Mouse (Mus musculus): Measurements from ENCODE around the gene Gtf2f2. TPM values are rescaled to one million over a fixed set of nuclear protein-coding genes. Genes with fewer than 3 reads are reported as not detected.

Gtf2f2 gene
- polyA plus RNA-seq, 1 experiment from 2014 or later = 40.5 TPM

DNA sequence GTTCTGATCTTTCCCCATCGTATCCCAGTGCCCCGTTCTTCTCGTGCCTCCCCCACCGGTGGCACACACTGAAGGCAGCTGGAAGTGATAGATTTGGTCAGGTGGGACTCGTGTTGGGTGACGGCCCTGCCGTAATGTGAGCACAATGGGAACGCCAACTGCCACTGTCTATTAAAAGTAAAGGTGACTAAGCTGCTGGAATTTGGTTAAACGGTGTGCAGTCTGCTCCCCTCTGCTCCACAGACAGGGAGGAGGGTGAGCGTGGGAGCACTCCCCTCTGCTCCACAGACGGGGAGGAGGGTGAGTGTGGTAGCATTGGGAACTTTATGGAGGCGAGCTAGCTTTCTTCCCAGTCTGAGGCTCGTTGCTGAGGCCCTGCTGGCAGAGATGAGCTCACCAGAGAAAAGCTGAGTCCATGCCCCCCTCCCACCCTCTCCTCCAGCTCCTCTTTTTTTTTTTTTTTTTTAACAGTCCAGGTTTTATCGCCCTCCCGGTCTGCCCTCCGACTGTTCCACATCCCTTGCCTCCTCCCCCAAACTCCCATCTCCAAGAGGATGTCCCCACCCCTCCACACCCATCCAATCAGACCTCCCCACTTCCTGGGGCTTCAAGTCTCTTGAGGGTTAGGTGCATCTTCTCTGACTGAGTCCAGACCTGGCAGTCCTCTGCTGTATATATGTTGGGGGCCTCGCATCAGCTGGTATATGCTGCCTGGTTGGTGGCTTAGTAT, 155.2 kb downstream of the Gtf2f2 start:
- H3K4me2 ChIP-seq (ENCODE audit: low read depth, low read length) = no peak overlapping the region
- no peak overlapping the region for H3K4me3 ChIP-seq (ENCODE audit: low read depth, low read length)
- 57% methylated on average over 17 of the region's 17 CpGs for WGBS
- no peaks in the 10 kb centered on the region for H3K4me1 ChIP-seq (ENCODE audit: control insufficient read depth, insufficient read depth, low read length)
- no peak for ATAC-seq (ENCODE audit: low read depth)
- H3K36me3 ChIP-seq (ENCODE audit: control insufficient read depth, insufficient read depth, low read length) = peaks cover 5% of the 10 kb centered on the region; the same call in 1 of the 2 replicates
- H3K9ac ChIP-seq (replicated peaks; ENCODE audit: low read depth, low read length) = no peak overlapping the region
- no peaks in the 10 kb centered on the region for H3K9me3 ChIP-seq (ENCODE audit: control insufficient read depth, low read length)
- no peaks in the 10 kb centered on the region for H3K27me3 ChIP-seq (ENCODE audit: control insufficient read depth, insufficient read depth, low read length)
- no peak overlapping the region for H3K27ac ChIP-seq (ENCODE audit: low read depth, low read length)

DNA sequence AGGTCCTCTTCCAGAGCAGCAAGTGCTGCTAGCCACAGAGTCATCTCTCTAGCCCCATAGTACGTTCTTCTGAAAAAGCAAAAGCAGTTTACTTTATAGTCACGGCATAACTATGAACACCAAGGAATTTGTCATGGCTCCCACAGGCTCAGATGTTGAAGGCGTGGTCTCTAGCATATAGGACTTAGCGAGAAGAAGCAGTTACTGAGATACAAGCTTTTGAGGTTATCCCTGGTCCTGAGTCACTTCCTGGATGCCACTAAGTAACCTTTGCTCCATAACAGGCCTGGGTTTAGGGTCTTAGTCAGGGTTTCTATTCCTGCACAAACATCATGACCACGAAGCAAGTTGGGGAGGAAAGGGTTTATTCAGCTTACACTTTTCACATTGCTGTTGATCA, 158.6 kb downstream of the Gtf2f2 start:
- peaks cover 35% of the 10 kb centered on the region for H3K36me3 ChIP-seq (ENCODE audit: control insufficient read depth, insufficient read depth, low read length)
- no peaks in the 10 kb centered on the region for H3K9me3 ChIP-seq (ENCODE audit: control insufficient read depth, low read length)
- no peak overlapping the region for H3K4me2 ChIP-seq (ENCODE audit: low read depth, low read length)
- no peak overlapping the region for H3K4me3 ChIP-seq (ENCODE audit: low read depth, low read length)
- H3K27ac ChIP-seq (ENCODE audit: low read depth, low read length) = no peak overlapping the region
- 94% methylated on average over 5 of the region's 5 CpGs for WGBS
- no peaks in the 10 kb centered on the region for H3K27me3 ChIP-seq (ENCODE audit: control insufficient read depth, insufficient read depth, low read length)
- H3K4me1 ChIP-seq (ENCODE audit: control insufficient read depth, insufficient read depth, low read length) = peaks cover 6% of the 10 kb centered on the region; the same call in 1 of the 2 replicates
- no peak for ATAC-seq (ENCODE audit: low read depth)
- no peak overlapping the region for H3K9ac ChIP-seq (replicated peaks; ENCODE audit: low read depth, low read length)

DNA sequence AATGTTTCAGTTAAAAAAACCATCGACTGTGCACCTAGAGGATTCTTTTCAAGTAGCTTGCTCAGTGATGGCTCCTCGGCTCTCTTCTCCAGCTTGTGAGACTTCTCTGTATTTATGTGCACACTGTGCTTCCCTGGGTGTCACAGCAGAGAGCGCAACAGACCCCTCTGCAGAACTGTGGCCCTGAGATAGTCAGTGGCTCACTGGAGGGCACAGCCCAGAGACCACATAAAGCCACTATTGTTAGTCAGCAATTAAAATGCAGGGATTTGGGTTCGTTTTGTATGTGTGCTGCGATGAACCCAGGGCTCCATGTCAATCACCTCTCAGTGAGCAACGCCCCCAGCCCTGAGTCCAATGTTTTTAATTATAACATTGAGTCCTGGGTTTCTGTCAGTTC, 159.8 kb downstream of the Gtf2f2 start:
- H3K4me2 ChIP-seq (ENCODE audit: low read depth, low read length) = no peak overlapping the region
- peaks cover 11% of the 10 kb centered on the region; the same call in 1 of the 2 replicates for H3K4me1 ChIP-seq (ENCODE audit: control insufficient read depth, insufficient read depth, low read length)
- H3K27me3 ChIP-seq (ENCODE audit: control insufficient read depth, insufficient read depth, low read length) = no peaks in the 10 kb centered on the region
- peak; percentile 45; the same call in 1 of the 2 replicates for ATAC-seq (ENCODE audit: low read depth)
- H3K27ac ChIP-seq (ENCODE audit: low read depth, low read length) = no peak overlapping the region
- no peaks in the 10 kb centered on the region for H3K9me3 ChIP-seq (ENCODE audit: control insufficient read depth, low read length)
- H3K9ac ChIP-seq (replicated peaks; ENCODE audit: low read depth, low read length) = no peak overlapping the region
- 42% methylated on average over 6 of the region's 6 CpGs for WGBS
- H3K36me3 ChIP-seq (ENCODE audit: control insufficient read depth, insufficient read depth, low read length) = peaks cover 35% of the 10 kb centered on the region
- H3K4me3 ChIP-seq (ENCODE audit: low read depth, low read length) = no peak overlapping the region

DNA sequence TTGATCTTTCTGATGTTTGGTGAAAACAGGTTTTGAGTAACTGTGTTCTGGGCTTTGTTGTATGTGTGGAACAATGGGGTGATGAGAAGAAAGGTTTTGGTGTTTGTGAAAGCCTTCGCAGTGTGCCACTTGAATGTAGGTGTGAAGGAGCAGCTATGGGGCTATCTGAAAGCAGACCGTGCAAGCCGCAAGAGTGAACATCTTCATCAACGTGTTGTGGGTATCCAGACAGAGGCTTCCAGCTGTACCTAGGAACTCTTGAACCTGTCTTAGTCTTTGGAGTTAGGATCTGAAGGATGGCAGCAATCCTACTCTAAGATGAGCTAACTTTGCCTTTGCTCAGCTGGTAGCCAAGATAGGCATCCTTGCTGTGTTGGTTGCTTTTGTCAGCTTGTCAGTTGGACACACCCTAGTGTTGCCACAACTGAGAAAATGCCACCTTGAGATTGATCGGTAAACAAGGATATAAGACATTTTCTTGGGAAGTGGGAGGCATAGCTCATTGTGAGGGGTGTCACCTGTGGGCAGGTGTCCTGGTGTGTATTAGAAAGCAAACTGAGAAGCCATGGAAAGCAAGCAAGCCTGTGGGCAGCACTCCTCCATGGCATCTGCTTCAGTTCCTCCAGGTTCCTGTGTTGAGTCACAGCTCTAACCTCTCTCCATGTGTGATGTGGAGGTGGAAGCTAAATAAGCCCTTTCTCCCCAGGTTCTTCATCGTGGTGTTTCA, 160.7 kb downstream of the Gtf2f2 start:
- no peak for ATAC-seq (ENCODE audit: low read depth)
- Histone ChIP-seq H3K9me3 (ENCODE audit: control insufficient read depth, low read length) (no peaks in the 10 kb centered on the region), H3K36me3 (ENCODE audit: control insufficient read depth, insufficient read depth, low read length) (peaks cover 35% of the 10 kb centered on the region), H3K4me3 (ENCODE audit: low read depth, low read length) (no peak overlapping the region), H3K4me2 (ENCODE audit: low read depth, low read length) (no peak overlapping the region), H3K4me1 (ENCODE audit: control insufficient read depth, insufficient read depth, low read length) (peaks cover 11% of the 10 kb centered on the region; the same call in 1 of the 2 replicates), H3K27me3 (ENCODE audit: control insufficient read depth, insufficient read depth, low read length) (no peaks in the 10 kb centered on the region), H3K9ac (replicated peaks; ENCODE audit: low read depth, low read length) (no peak overlapping the region), H3K27ac (ENCODE audit: low read depth, low read length) (no peak overlapping the region)
- WGBS = 85% methylated on average over 6 of the region's 6 CpGs

DNA sequence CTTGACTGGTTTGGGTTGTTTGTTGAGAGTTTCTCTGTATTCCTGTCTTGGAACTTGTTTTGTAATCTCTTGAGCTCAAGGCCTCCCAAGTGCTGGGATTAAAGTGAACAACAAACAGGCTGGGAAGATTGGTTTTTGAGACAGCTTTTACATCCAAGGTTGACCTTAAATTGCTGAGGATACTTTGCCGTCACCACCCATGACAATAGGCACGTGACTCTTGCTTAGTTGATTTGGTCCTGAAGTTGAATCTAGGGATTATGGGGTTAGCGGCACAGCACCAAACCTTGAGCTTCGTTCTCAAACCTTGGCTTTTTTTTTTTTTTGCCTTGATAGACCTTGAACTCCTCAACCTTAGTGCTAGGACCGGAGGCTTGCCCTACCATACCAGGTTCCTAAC, 161.4 kb downstream of the Gtf2f2 start:
- Histone ChIP-seq H3K4me3 (ENCODE audit: low read depth, low read length) (no peak overlapping the region), H3K9ac (replicated peaks; ENCODE audit: low read depth, low read length) (no peak overlapping the region), H3K4me1 (ENCODE audit: control insufficient read depth, insufficient read depth, low read length) (peaks cover 11% of the 10 kb centered on the region; the same call in 1 of the 2 replicates), H3K4me2 (ENCODE audit: low read depth, low read length) (no peak overlapping the region), H3K9me3 (ENCODE audit: control insufficient read depth, low read length) (no peaks in the 10 kb centered on the region), H3K27ac (ENCODE audit: low read depth, low read length) (no peak overlapping the region), H3K27me3 (ENCODE audit: control insufficient read depth, insufficient read depth, low read length) (no peaks in the 10 kb centered on the region), H3K36me3 (ENCODE audit: control insufficient read depth, insufficient read depth, low read length) (peaks cover 35% of the 10 kb centered on the region)
- ATAC-seq (ENCODE audit: low read depth) = no peak
- 90% methylated on average over 5 of the region's 5 CpGs for WGBS

DNA sequence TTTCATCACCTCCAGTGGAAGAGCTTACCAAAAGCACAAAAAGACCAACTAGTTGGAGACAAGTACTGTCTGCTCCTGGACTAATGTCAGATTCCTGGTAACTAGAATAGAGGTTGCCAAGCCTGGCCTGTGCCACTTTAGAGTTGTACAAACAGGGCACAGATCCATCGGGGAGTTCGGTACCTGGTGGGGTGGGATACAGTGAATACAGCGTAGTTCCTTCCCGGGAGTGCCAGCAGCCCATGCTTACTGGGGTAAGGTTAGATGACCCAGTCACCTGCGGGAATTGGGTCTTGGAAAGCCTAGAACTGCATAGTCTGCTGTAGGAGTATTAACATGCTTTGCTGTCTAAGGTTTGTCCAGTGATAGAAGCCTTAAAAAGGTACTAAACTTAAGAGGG, 162.2 kb downstream of the Gtf2f2 start:
- Histone ChIP-seq H3K9ac (replicated peaks; ENCODE audit: low read depth, low read length) (no peak overlapping the region), H3K36me3 (ENCODE audit: control insufficient read depth, insufficient read depth, low read length) (peaks cover 35% of the 10 kb centered on the region), H3K4me2 (ENCODE audit: low read depth, low read length) (no peak overlapping the region), H3K4me3 (ENCODE audit: low read depth, low read length) (no peak overlapping the region), H3K27ac (ENCODE audit: low read depth, low read length) (no peak overlapping the region), H3K4me1 (ENCODE audit: control insufficient read depth, insufficient read depth, low read length) (peaks cover 11% of the 10 kb centered on the region; the same call in 1 of the 2 replicates), H3K27me3 (ENCODE audit: control insufficient read depth, insufficient read depth, low read length) (no peaks in the 10 kb centered on the region), H3K9me3 (ENCODE audit: control insufficient read depth, low read length) (no peaks in the 10 kb centered on the region)
- ATAC-seq (ENCODE audit: low read depth) = no peak
- WGBS = 96% methylated on average over 5 of the region's 5 CpGs

DNA sequence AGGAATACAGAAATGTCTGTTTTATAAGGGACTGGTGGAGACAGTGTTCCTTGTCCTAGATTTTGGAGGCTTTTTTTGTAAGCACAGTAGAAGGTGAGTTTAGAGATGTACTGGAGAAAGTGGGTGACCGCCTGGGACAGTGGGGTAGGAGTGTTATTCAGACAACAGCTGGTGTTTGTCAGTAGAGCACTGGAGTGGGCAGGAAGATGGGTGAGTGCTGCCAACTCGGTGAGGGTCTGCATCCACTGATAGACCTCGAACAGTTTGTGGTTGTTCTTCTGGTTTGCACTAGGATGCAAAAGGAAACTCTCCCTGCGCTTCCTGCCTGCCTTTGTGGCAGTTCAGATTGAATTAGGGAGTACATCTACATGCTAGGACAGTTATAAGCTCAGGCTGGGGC, 163.0 kb downstream of the Gtf2f2 start:
- H3K27ac ChIP-seq (ENCODE audit: low read depth, low read length) = no peak overlapping the region
- H3K4me2 ChIP-seq (ENCODE audit: low read depth, low read length) = no peak overlapping the region
- no peaks in the 10 kb centered on the region for H3K27me3 ChIP-seq (ENCODE audit: control insufficient read depth, insufficient read depth, low read length)
- no peak for ATAC-seq (ENCODE audit: low read depth)
- H3K4me3 ChIP-seq (ENCODE audit: low read depth, low read length) = no peak overlapping the region
- peaks cover 11% of the 10 kb centered on the region; the same call in 1 of the 2 replicates for H3K4me1 ChIP-seq (ENCODE audit: control insufficient read depth, insufficient read depth, low read length)
- no peaks in the 10 kb centered on the region for H3K9me3 ChIP-seq (ENCODE audit: control insufficient read depth, low read length)
- 89% methylated on average over 4 of the region's 4 CpGs for whole genome bisulfite sequencing
- peaks cover 35% of the 10 kb centered on the region for H3K36me3 ChIP-seq (ENCODE audit: control insufficient read depth, insufficient read depth, low read length)
- no peak overlapping the region for H3K9ac ChIP-seq (replicated peaks; ENCODE audit: low read depth, low read length)

All from neural tube, embryonic 14.5 days (tissue).